Mouse (Mus musculus) megakaryocyte, adult 5-6 weeks (primary cell): Measurements from ENCODE around the gene Dtx2. TPM values are rescaled to one million over a fixed set of nuclear protein-coding genes. Genes with fewer than 3 reads are reported as not detected.

Experiments
- ATAC-seq: 2 replicates; pipeline ENCODE4 v1.8.0; 2016; ENCODE audit warnings: mild to moderate bottlenecking, inconsistent platforms; ENCODE audit not compliant: poor library complexity, severe bottlenecking
- total RNA-seq, 2 experiments: library from RNA; stranded (forward) in 1 of 2; stranded (reverse) in 1 of 2; fragments of 153-499, 151-499 nt in 1 of 2; fragments of 221-1000, 200-1000 nt in 1 of 2; gene quantifications; 2 replicates each; pipeline versions ENCODE4 v1.2.3 to v1.2.4; 2015 to 2017

Gene Dtx2
- total RNA-seq, 2 experiments from 2014 or later: 12.4 to 26.3 TPM

- no peak for ATAC-seq
These were observed 20.2 kb upstream of the Dtx2 start, which contains the start of gene Ssc4d for GRCm38 (mm10) chr5:135974365-135974764. Gene Ssc4d, minus strand, starts transcription at chr5:135974531.

- no peak for ATAC-seq
These were observed 18.5 kb upstream of the Dtx2 start for GRCm38 (mm10) chr5:135975893-135976668.

- no peak for ATAC-seq
These were observed 15.2 kb upstream of the Dtx2 start for GRCm38 (mm10) chr5:135979381-135979780.

- ATAC-seq: no peak
These were observed 14.7 kb upstream of the Dtx2 start, which contains the start of gene Zp3 for GRCm38 (mm10) chr5:135979904-135980303. Gene Zp3, plus strand, starts transcription at chr5:135980099.

- peak; percentile 86 for ATAC-seq
These were observed 12.2 kb upstream of the Dtx2 start for GRCm38 (mm10) chr5:135982398-135982797.

- no peak for ATAC-seq
These were observed 10.0 kb upstream of the Dtx2 start for GRCm38 (mm10) chr5:135984546-135985044.

GRCm38 (mm10) chr5:135987248-135987647 lies 7.4 kb upstream of the Dtx2 start:
- ATAC-seq: no peak

- ATAC-seq: peak; percentile 85
These were observed 4.0 kb upstream of the Dtx2 start for GRCm38 (mm10) chr5:135990601-135991000.

- ATAC-seq: no peak
These were observed 1.1 kb upstream of the Dtx2 start for GRCm38 (mm10) chr5:135993381-135993965.

- no peak for ATAC-seq
These were observed 270 bp upstream of the Dtx2 start for GRCm38 (mm10) chr5:135994335-135994724.

- ATAC-seq: no peak
These were observed 1.6 kb downstream of the Dtx2 start for GRCm38 (mm10) chr5:135996162-135996561.

GRCm38 (mm10) chr5:136001222-136001621 lies 6.6 kb downstream of the Dtx2 start:
- ATAC-seq: no peak

GRCm38 (mm10) chr5:136002325-136002724 lies 7.7 kb downstream of the Dtx2 start:
- no peak for ATAC-seq

GRCm38 (mm10) chr5:136002751-136003151 lies 8.2 kb downstream of the Dtx2 start:
- no peak for ATAC-seq

GRCm38 (mm10) chr5:136004537-136004936 lies 9.9 kb downstream of the Dtx2 start:
- ATAC-seq: no peak

- ATAC-seq: no peak
These were observed 13.1 kb downstream of the Dtx2 start for GRCm38 (mm10) chr5:136007745-136008144.

GRCm38 (mm10) chr5:136014877-136015276 lies 20.3 kb downstream of the Dtx2 start:
- peak; percentile 59 for ATAC-seq

- no peak for ATAC-seq
These were observed 21.0 kb downstream of the Dtx2 start for GRCm38 (mm10) chr5:136015586-136015985.

- ATAC-seq: no peak
These were observed 21.6 kb downstream of the Dtx2 start for GRCm38 (mm10) chr5:136016014-136016876.

- no peak for ATAC-seq
These were observed 22.7 kb downstream of the Dtx2 start for GRCm38 (mm10) chr5:136017262-136017661.

GRCm38 (mm10) chr5:136018726-136019125 lies 24.1 kb downstream of the Dtx2 start:
- no peak for ATAC-seq
